Mouse (Mus musculus) lung, postnatal 0 days (tissue): ENCODE data around the gene Rep15.

ENCODE experiments used
- CTCF ChIP-seq: IDR thresholded peaks from 2 replicates; pipeline ENCODE4 v1.5.1; 2016; ENCODE audit warnings: antibody characterized with exemption, mild to moderate bottlenecking
- EP300 ChIP-seq: IDR thresholded peaks from 2 replicates; pipeline ENCODE4 v1.6.1; 2016; ENCODE audit warnings: antibody characterized with exemption, mild to moderate bottlenecking, control low read depth

GRCm38 (mm10) chr6:147053785-147054646 is 21.6 kb downstream of the Rep15 start:
- TF ChIP-seq CTCF, result no peak
- no peak for TF ChIP-seq EP300
